Mouse (Mus musculus): ENCODE data around the gene Csta1. TPM values are rescaled to one million over a fixed set of nuclear protein-coding genes. Genes with fewer than 3 reads are reported as not detected.
"Not testable (repeated sequence)": the region's sequence is repeated elsewhere in the genome, so short reads cannot be mapped to it uniquely, and the experiment has no call there.

The Csta1 gene
- polyA plus RNA-seq, 1 experiment = not detected

- Histone ChIP-seq H3K36me3 (ENCODE audit: control insufficient read depth, insufficient read depth) (no peaks in the 10 kb centered on the region), H3K4me3 (no peak overlapping the region), H3K27me3 (ENCODE audit: control insufficient read depth, insufficient read depth, insufficient read length) (no peaks in the 10 kb centered on the region), H3K79me2 (ENCODE audit: control insufficient read depth, insufficient read depth) (no peaks in the 10 kb centered on the region), H3K4me2 (ENCODE audit: low read depth) (no peak overlapping the region), H3ac (ENCODE audit: control insufficient read depth, insufficient read length) (no peak overlapping the region)
- TF ChIP-seq USF1 (IDR thresholded peaks at IDR 0.05; ENCODE audit: low read depth) = no peak
- no peak for TF ChIP-seq MYOG (IDR thresholded peaks at IDR 0.05; ENCODE audit: control insufficient read depth in 1 of 3, insufficient read depth in 1 of 3, insufficient read length in 2 of 3, low read depth in 2 of 3)
- TF ChIP-seq MYOD1 (IDR thresholded peaks at IDR 0.05; ENCODE audit: control insufficient read depth in 1 of 3, insufficient read length in 2 of 3, low read depth in 2 of 3) = no peak
- TF ChIP-seq TCF12 (IDR thresholded peaks at IDR 0.05; ENCODE audit: insufficient read depth, poor library complexity, severe bottlenecking) = no peak
- TF ChIP-seq SRF (IDR thresholded peaks at IDR 0.05; ENCODE audit: control insufficient read depth, insufficient read length, low read depth) = no peak
- no peak for TF ChIP-seq CEBPB (IDR thresholded peaks at IDR 0.05; ENCODE audit: insufficient read depth, poor library complexity, severe bottlenecking)
- TF ChIP-seq POLR2A (IDR thresholded peaks at IDR 0.05; ENCODE audit: insufficient read length, low read depth) = no peak
- TF ChIP-seq MAX (IDR thresholded peaks at IDR 0.05; ENCODE audit: low read depth) = no peak
- TF ChIP-seq TCF3 (IDR thresholded peaks at IDR 0.05; ENCODE audit: insufficient read length, low read depth) = no peak
- no peak for TF ChIP-seq E2F4 (IDR thresholded peaks at IDR 0.05; ENCODE audit: insufficient read depth)
- no peak for TF ChIP-seq POLR2AphosphoS2 (IDR thresholded peaks at IDR 0.05; ENCODE audit: insufficient read length, low read depth)
- TF ChIP-seq REST (IDR thresholded peaks at IDR 0.05; ENCODE audit: insufficient read depth, insufficient read length) = no peak
Observed at GRCm38 (mm10) chr16:36138201-36138600, 7.2 kb upstream of the Csta1 start.

DNA sequence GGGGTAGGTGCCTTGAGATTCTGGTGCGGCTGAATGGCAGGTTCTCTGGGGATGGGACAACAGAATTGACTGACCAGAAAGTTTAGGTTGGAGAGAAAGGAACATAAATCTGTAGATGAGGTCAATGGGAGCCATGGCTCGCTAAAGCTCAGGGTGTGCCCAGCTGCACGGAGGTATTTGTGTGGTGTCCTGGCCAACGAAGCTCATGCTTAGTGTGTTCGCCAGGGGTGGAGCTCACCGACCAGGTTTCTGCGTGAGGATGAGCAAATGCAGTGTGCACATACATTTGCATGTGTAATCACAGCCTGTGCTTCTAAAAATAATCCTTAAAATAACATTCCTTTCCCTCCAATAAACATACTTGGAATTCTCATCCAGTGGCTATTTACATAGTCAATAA, 2.9 kb downstream of the Csta1 start:
- H3K79me2 ChIP-seq (ENCODE audit: control insufficient read depth, insufficient read depth) = no peaks in the 10 kb centered on the region
- H3K36me3 ChIP-seq (ENCODE audit: control insufficient read depth, insufficient read depth) = no peaks in the 10 kb centered on the region
- H3K4me3 ChIP-seq = no peak overlapping the region
- TF ChIP-seq MAX (IDR thresholded peaks at IDR 0.05; ENCODE audit: low read depth) (no peak), E2F4 (IDR thresholded peaks at IDR 0.05; ENCODE audit: insufficient read depth) (no peak), TCF12 (IDR thresholded peaks at IDR 0.05; ENCODE audit: insufficient read depth, poor library complexity, severe bottlenecking) (no peak)
- H3K4me2 ChIP-seq (ENCODE audit: low read depth) = no peak overlapping the region
- no peak overlapping the region for H3ac ChIP-seq (ENCODE audit: control insufficient read depth, insufficient read length)
- no peaks in the 10 kb centered on the region for H3K27me3 ChIP-seq (ENCODE audit: control insufficient read depth, insufficient read depth, insufficient read length)

DNA sequence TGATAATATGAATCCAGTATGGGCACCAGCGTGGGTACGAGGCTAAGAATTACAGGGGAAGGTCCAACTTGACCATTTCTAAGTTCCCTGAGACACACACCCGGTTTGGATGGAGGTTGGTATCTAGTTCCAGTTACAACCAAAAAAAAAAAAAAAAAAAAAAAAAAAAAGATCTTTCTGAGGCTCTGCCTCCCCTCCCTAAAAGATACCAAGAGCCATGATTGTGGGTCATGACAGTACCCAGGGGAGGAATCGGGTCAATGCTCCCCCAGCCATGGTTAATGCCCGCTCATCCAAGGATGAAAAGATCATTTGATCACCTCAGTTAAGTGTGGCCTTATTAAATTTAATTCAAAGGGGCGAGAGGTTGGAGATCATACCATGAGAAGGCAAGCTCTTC, 15.3 kb downstream of the Csta1 start:
- H3K4me3 ChIP-seq; H3ac ChIP-seq (ENCODE audit: control insufficient read depth, insufficient read length); H3K36me3 ChIP-seq (ENCODE audit: control insufficient read depth, insufficient read depth); H3K79me2 ChIP-seq (ENCODE audit: control insufficient read depth, insufficient read depth); H3K4me2 ChIP-seq (ENCODE audit: low read depth); H3K27me3 ChIP-seq (ENCODE audit: control insufficient read depth, insufficient read depth, insufficient read length): not testable (repeated sequence)

GRCm38 (mm10) chr16:36111486-36111885, 19.6 kb downstream of the Csta1 start:
- not testable (repeated sequence) for H3K4me2 ChIP-seq (ENCODE audit: low read depth); H3K4me3 ChIP-seq; H3K27me3 ChIP-seq (ENCODE audit: control insufficient read depth, insufficient read depth, insufficient read length); H3K79me2 ChIP-seq (ENCODE audit: control insufficient read depth, insufficient read depth); H3K36me3 ChIP-seq (ENCODE audit: control insufficient read depth, insufficient read depth); H3ac ChIP-seq (ENCODE audit: control insufficient read depth, insufficient read length)

DNA sequence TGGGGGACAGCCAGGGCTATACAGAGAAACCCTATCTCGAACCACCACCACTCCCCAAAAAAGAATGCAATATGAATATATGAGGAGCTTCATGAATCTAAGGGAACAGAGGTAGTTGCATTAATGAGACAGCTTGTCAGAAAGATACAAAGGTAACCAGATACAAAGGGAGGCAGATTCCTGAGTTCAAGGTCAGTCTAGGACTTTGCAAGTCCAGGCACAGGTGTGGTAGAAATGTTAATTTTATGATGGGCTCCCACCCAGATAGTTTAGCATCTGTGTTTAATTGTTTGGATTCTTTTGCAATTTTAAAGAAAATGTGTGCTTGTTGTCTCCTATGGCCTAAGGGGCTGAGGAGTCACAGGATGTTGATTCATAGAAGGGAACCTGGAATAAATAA, 28.8 kb downstream of the Csta1 start:
- no peak overlapping the region for H3ac ChIP-seq (ENCODE audit: control insufficient read depth, insufficient read length)
- H3K4me3 ChIP-seq = no peak overlapping the region
- no peaks in the 10 kb centered on the region for H3K36me3 ChIP-seq (ENCODE audit: control insufficient read depth, insufficient read depth)
- no peaks in the 10 kb centered on the region for H3K79me2 ChIP-seq (ENCODE audit: control insufficient read depth, insufficient read depth)
- H3K27me3 ChIP-seq (ENCODE audit: control insufficient read depth, insufficient read depth, insufficient read length) = no peaks in the 10 kb centered on the region
- no peak for TF ChIP-seq MYOD1 (IDR thresholded peaks at IDR 0.05; ENCODE audit: control insufficient read depth in 1 of 3, insufficient read length in 2 of 3, low read depth in 2 of 3)
- TF ChIP-seq MYOG (IDR thresholded peaks at IDR 0.05; ENCODE audit: control insufficient read depth in 1 of 3, insufficient read depth in 1 of 3, insufficient read length in 2 of 3, low read depth in 2 of 3) = no peak
- no peak for TF ChIP-seq POLR2AphosphoS2 (IDR thresholded peaks at IDR 0.05; ENCODE audit: insufficient read length, low read depth)
- no peak for TF ChIP-seq TCF3 (IDR thresholded peaks at IDR 0.05; ENCODE audit: insufficient read length, low read depth)
- TF ChIP-seq USF1 (IDR thresholded peaks at IDR 0.05; ENCODE audit: low read depth) = no peak
- no peak for TF ChIP-seq TCF12 (IDR thresholded peaks at IDR 0.05; ENCODE audit: insufficient read depth, poor library complexity, severe bottlenecking)
- TF ChIP-seq E2F4 (IDR thresholded peaks at IDR 0.05; ENCODE audit: insufficient read depth) = no peak
- no peak for TF ChIP-seq SRF (IDR thresholded peaks at IDR 0.05; ENCODE audit: control insufficient read depth, insufficient read length, low read depth)
- no peak for TF ChIP-seq CEBPB (IDR thresholded peaks at IDR 0.05; ENCODE audit: insufficient read depth, poor library complexity, severe bottlenecking)
- TF ChIP-seq REST (IDR thresholded peaks at IDR 0.05; ENCODE audit: insufficient read depth, insufficient read length) = no peak
- no peak for TF ChIP-seq POLR2A (IDR thresholded peaks at IDR 0.05; ENCODE audit: insufficient read length, low read depth)
- no peak for TF ChIP-seq MAX (IDR thresholded peaks at IDR 0.05; ENCODE audit: low read depth)
- H3K4me2 ChIP-seq (ENCODE audit: low read depth) = no peak overlapping the region

DNA sequence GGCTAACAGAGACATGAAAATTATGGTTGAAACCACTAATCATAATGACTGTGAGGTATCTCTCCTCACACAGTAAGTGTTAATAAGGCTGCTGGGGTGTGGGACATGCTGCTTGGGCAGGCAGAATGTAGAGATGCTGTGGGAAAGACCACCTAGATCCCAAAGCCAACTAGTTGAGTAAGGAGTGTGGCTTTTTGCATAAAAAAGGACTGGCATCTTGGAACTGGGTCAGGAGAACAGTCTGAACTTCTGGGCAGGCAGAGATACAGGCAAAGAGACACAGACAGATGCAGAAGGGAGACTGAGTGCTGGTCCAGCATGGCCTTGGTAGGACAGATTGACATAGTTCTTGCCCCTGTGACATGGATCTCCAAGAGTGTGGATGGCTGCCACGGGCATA, 29.5 kb downstream of the Csta1 start:
- H3K79me2 ChIP-seq (ENCODE audit: control insufficient read depth, insufficient read depth) = no peaks in the 10 kb centered on the region
- H3K27me3 ChIP-seq (ENCODE audit: control insufficient read depth, insufficient read depth, insufficient read length) = no peaks in the 10 kb centered on the region
- no peak overlapping the region for H3K4me2 ChIP-seq (ENCODE audit: low read depth)
- H3ac ChIP-seq (ENCODE audit: control insufficient read depth, insufficient read length) = no peak overlapping the region
- no peaks in the 10 kb centered on the region for H3K36me3 ChIP-seq (ENCODE audit: control insufficient read depth, insufficient read depth)
- TF ChIP-seq POLR2A (IDR thresholded peaks at IDR 0.05; ENCODE audit: insufficient read length, low read depth) (no peak), TCF12 (IDR thresholded peaks at IDR 0.05; ENCODE audit: insufficient read depth, poor library complexity, severe bottlenecking) (no peak)
- H3K4me3 ChIP-seq = no peak overlapping the region

- not testable (repeated sequence) for H3K79me2 ChIP-seq (ENCODE audit: control insufficient read depth, insufficient read depth); H3K4me3 ChIP-seq; H3ac ChIP-seq (ENCODE audit: control insufficient read depth, insufficient read length); H3K27me3 ChIP-seq (ENCODE audit: control insufficient read depth, insufficient read depth, insufficient read length); H3K4me2 ChIP-seq (ENCODE audit: low read depth); H3K36me3 ChIP-seq (ENCODE audit: control insufficient read depth, insufficient read depth)
Observed at GRCm38 (mm10) chr16:36097813-36098499, 33.1 kb downstream of the Csta1 start.
